Mouse (Mus musculus) cortical plate, adult 2 months (tissue): Measurements from ENCODE around the gene Cspg5. TPM values are rescaled to one million over a fixed set of nuclear protein-coding genes. Genes with fewer than 3 reads are reported as not detected.

ENCODE experiments used
- H3K27ac ChIP-seq: fragments of 200-500 bp; 2 replicates; pipeline ENCODE4 v1.5.1; 2012; ENCODE audit warnings: low read length, control low read depth, inconsistent platforms; ENCODE audit not compliant: insufficient read depth
- H3K4me1 ChIP-seq: fragments of 200-500 bp; 2 replicates; pipeline ENCODE4 v1.6.1; 2011; ENCODE audit warnings: low read length; ENCODE audit not compliant: control insufficient read depth, insufficient read depth
- H3K4me3 ChIP-seq: fragments of 200-500 bp; 2 replicates; pipeline ENCODE4 v1.5.1; 2011; ENCODE audit warnings: mild to moderate bottlenecking, low read length, control low read depth; ENCODE audit not compliant: insufficient read depth
- CTCF ChIP-seq: fragments of 200-500 bp; IDR thresholded peaks from 2 replicates; pipeline ENCODE4 v1.5.1; 2011; ENCODE audit warnings: mild to moderate bottlenecking, control low read depth, low read length; ENCODE audit not compliant: insufficient read depth; ENCODE audit errors: extremely low read depth
- POLR2A ChIP-seq: fragments of 200-500 bp; IDR thresholded peaks from 2 replicates; pipeline ENCODE4 v1.6.1; 2011; ENCODE audit warnings: mild to moderate bottlenecking, low read length, control low read depth; ENCODE audit not compliant: insufficient read depth; ENCODE audit errors: extremely low read depth
- polyA plus RNA-seq: library from polyadenylated mRNA; depleted of rRNA; stranded (reverse); fragments of >200 nt; gene quantifications from 2 replicates; pipeline ENCODE4 v1.2.3, GENCODE M21; 2012

Gene Cspg5
- polyA plus RNA-seq, 1 experiment = 382 TPM

GRCm38 (mm10) chr9:110249823-110250543 is 6.4 kb downstream of the Cspg5 start:
- Histone ChIP-seq H3K27ac (peak overlapping the region; percentile 81), H3K4me1 (peaks cover 14% of the 10 kb centered on the region)

GRCm38 (mm10) chr9:110250776-110251175 is 7.2 kb downstream of the Cspg5 start:
- Histone ChIP-seq H3K4me1 (peaks cover 15% of the 10 kb centered on the region), H3K4me3 (no peak overlapping the region), H3K27ac (peak overlapping the region; percentile 81)
- TF ChIP-seq CTCF (no peak), POLR2A (no peak)

More at GRCm38 (mm10) chr9:110249823-110250543, 6.4 kb downstream of the Cspg5 start:
- no peak overlapping the region for H3K4me3 ChIP-seq
- TF ChIP-seq POLR2A = no peak; the same call in 1 of the 2 replicates
- no peak for TF ChIP-seq CTCF

GRCm38 (mm10) chr9:110255407-110256019 is 11.9 kb downstream of the Cspg5 start:
- Histone ChIP-seq H3K4me3 (no peak overlapping the region), H3K4me1 (peaks cover 6% of the 10 kb centered on the region), H3K27ac (no peak overlapping the region)
- no peak for TF ChIP-seq CTCF
- peak; percentile 10; the same call in 1 of the 2 replicates for TF ChIP-seq POLR2A

DNA sequence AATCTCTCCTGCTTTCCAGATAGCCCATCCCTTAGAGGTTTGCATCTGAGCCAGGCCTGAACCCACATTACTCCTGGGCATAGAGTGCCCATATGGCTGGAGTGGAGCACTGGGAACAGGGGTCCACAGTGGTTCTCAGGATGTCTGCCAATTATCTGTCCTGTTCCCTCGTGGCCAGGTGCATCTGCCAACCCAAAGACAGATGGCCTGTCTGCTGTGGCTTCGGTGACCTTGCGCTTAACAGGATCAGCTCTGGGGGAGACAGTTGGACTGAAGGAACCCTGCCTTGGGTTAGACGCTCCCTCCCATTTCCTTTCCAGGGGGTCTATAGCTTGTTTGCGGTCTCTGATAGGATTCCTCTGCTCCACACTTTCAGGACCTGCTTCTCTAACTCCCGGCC is 15.1 kb downstream of the Cspg5 start:
- no peak overlapping the region for H3K27ac ChIP-seq
- H3K4me1 ChIP-seq = peaks cover 6% of the 10 kb centered on the region
- no peak overlapping the region for H3K4me3 ChIP-seq
- no peak for TF ChIP-seq POLR2A
- no peak for TF ChIP-seq CTCF

DNA sequence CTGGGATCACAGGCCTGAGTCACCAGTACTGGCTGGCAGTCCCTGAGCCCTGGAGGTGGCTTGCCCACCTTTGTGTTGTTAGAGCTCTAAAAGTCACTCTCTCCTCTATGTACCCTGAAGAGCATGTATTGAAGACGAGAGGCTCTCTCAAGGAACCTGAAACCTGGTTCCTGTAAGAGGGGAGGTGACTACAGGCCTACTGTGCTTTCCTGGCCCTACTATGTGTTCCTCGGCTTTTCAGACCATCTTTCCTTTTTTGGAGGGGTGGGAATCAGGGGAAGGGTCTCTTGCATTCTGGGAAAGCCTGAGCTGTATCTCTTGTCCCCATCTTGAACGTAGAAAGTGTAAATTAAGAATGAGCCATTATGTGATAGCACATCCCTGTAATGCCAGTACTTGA is 15.5 kb downstream of the Cspg5 start:
- H3K27ac ChIP-seq = no peak overlapping the region
- H3K4me1 ChIP-seq = peaks cover 6% of the 10 kb centered on the region
- H3K4me3 ChIP-seq = no peak overlapping the region
- TF ChIP-seq CTCF (no peak), POLR2A (no peak)

GRCm38 (mm10) chr9:110263181-110263580 is 19.6 kb downstream of the Cspg5 start:
- no peak overlapping the region for H3K27ac ChIP-seq
- peaks cover 3% of the 10 kb centered on the region; the same call in 1 of the 2 replicates for H3K4me1 ChIP-seq
- H3K4me3 ChIP-seq = no peak overlapping the region
- TF ChIP-seq CTCF (no peak), POLR2A (no peak)

GRCm38 (mm10) chr9:110264991-110265390 is 21.4 kb downstream of the Cspg5 start:
- Histone ChIP-seq H3K4me1 (peaks cover 3% of the 10 kb centered on the region; the same call in 1 of the 2 replicates), H3K4me3 (no peak overlapping the region), H3K27ac (no peak overlapping the region)
- no peak for TF ChIP-seq CTCF
- TF ChIP-seq POLR2A = no peak

- Histone ChIP-seq H3K27ac (no peak overlapping the region), H3K4me1 (no peaks in the 10 kb centered on the region; the same call in 1 of the 2 replicates), H3K4me3 (no peak overlapping the region)
- TF ChIP-seq CTCF (no peak), POLR2A (no peak)
Measured at GRCm38 (mm10) chr9:110268416-110268815, 24.8 kb downstream of the Cspg5 start.

- H3K27ac ChIP-seq = no peak overlapping the region
- no peaks in the 10 kb centered on the region; the same call in 1 of the 2 replicates for H3K4me1 ChIP-seq
- TF ChIP-seq POLR2A = no peak
- TF ChIP-seq CTCF = no peak
- no peak overlapping the region for H3K4me3 ChIP-seq
Measured at GRCm38 (mm10) chr9:110272330-110272729, 28.7 kb downstream of the Cspg5 start.

DNA sequence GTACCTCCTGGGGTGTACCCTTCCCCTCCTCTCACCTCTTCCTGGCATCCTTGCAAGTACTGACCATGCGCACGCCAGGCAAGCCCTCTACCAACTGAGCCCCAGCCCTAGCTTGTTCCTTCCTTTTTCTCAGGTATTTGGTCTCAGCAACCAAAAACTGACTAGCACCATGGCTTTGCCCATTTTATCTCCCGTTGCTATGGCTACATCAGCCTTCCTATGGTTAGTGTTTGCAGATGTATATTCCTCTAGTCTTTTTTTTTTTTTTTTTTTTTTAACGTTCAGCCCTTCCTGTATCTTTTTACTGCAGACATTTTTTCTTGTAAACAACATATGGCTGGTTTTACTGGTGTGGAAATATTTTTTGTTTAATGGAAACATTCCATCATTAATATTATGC is 29.9 kb downstream of the Cspg5 start:
- H3K27ac ChIP-seq = no peak overlapping the region
- TF ChIP-seq CTCF = no peak
- TF ChIP-seq POLR2A = no peak

More for the DNA sequence above, 29.9 kb downstream of the Cspg5 start:
- no peaks in the 10 kb centered on the region for H3K4me1 ChIP-seq
- H3K4me3 ChIP-seq = no peak overlapping the region
